Mouse (Mus musculus): ENCODE measurements around the gene Galnt12.

Gene Galnt12

DNA sequence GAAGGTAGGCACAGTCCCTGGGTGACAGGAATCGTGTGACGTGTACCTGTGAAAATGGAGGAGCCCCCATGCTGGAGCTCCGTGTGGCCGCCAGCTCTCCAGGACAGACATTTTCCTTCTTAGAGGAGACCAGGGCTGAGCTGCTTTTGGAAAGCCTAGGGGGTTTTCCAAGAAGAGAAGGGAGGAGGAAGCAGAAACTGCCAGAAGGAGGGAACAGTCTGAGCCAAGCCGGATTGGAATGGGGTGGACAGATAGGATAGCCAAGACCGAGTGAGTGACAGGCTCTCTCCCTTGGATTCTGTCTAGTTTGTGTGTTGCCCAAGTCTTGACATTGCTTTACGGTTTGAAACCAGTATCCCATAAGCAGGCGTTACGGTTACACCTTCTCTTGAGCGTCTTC lies 11.9 kb downstream of the Galnt12 start:
- no peak for DNase-seq

DNA sequence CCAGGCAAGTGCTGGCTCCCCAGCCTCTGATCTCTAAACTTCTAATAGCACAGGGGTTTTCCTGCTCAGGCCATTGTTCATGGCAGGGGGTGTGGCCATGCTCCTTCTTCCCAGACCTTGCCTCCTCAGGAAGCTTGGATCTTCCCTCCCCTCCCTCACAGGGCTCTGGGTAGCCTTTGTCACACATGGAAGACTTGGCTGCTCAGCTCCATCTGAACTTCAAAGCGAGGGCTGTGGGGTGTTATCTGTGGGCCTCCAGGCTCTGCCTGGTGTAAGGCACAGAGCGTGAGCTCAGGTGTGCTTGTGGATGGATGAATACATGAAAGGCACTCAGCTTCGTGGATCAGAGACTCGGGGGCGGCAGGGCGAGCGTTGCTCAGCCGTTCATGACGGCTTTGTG lies 20.2 kb downstream of the Galnt12 start:
- DNase-seq: no peak

DNA sequence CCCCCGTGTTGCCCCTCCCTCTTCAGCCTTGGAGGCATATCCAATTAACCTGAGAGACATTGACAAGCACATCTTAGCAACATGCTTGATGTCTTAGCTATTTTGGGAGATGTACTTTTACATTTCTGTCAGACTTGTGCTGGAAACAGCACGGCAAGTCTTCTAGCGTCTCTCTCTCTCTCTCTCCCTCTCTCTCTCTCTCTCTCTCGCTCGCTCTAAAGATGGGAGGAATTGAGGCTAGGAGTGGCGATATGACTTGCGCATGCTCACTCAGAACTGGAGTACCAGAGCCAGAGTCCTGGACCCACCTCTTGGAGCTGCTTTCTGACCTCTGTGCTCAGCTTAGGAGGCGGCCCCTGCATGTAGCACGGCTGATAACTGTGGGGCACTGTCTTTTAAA lies 20.9 kb downstream of the Galnt12 start:
- no peak for DNase-seq

DNA sequence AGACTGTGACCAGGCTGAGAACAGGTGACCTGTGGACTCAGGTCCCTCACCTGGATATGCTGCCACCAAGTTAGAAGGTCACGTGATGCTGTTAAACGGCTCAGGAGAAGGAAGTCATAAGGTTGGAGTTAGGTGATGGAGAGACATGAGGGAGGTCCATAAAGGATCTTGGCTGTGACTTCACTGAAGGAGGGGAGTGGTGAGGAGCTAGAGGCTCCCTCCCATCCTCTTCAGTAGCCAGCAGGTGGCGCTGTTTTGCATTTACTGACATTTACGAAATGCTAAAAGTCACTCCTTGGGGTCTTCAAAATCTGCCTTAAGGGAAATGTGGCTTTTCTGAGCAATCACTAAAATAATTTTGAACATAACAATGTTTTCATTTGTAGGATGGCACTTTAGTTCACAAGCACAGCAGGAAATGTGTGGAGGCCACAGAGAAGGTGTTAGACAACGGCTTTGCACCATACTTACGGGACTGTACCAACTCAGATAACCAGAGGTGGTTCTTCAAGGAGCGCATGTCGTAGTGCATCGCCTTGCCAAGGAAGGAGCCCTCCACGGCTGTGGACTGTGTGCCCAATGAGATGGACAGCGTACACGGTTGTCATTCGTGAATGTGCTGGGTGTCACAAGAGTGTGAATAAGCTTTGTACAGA lies 30.5 kb downstream of the Galnt12 start:
- DNase-seq: peak; percentile 25

DNA sequence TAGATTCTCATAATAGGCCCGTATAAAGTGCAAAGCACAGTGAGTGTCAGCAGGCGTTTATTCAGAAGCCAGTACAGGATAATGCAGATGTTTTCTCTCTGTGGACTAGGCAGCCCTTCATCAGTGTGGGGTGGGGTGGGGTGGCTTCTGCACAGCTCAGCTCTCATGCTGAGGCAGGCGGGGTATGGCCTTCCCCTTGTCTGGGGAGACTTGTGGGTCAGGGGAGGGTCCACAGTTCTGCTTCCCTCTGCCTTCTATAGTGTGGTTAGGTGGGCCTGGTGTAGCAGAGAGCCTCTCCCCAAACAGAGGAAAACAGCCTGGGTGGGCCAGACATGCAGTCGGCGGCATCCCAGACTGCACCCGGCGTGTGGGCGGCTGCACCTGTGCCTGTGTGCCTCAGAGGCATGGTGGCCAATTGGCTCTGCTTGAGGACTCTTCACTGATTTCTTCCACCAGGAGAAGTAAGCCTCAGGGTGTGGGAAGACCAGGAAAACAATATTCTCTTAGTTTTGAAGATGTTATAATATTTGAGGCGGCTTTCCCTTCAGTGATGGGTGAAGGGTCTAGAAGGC lies 32.5 kb downstream of the Galnt12 start:
- no peak for DNase-seq

DNA sequence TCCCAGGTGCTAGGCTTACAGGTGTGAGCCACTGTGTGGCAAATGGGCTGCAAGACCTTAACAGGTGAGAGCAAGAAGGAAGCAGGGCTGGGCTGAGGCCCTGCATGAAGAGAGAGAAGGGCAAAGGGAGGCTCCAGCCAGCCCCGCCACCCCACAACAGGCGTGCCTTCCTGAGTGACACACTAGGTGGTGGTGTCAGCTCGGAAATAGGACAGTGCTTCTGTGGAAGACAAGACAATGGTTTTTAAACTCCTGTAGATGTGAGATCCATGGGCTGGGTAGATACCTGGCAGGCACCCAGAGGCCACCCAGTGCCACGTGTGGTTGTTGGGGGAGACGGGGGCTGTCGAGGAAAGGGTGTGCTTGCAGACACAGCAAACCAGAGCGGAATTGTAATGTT lies 36.8 kb downstream of the Galnt12 start:
- no peak for DNase-seq

DNA sequence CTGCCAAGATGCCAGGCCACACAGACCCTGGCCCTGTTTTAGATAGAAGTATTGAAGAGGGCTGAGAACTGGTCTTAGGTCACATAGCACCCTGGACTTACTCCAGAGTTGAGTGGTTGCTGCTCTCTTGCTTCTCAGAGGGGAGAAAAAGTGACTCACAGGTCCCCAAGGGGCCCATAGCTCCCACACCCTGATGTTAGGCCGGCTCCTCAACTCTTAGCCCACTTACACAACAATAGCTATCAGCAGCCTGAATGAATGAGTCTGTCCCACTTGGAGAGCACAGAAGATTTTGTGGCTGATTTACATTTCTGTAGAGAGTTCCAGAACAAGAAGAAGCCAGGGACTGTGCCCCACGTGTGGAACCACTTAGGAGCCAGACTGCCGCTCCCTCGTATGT lies 37.9 kb downstream of the Galnt12 start:
- no peak for DNase-seq

DNA sequence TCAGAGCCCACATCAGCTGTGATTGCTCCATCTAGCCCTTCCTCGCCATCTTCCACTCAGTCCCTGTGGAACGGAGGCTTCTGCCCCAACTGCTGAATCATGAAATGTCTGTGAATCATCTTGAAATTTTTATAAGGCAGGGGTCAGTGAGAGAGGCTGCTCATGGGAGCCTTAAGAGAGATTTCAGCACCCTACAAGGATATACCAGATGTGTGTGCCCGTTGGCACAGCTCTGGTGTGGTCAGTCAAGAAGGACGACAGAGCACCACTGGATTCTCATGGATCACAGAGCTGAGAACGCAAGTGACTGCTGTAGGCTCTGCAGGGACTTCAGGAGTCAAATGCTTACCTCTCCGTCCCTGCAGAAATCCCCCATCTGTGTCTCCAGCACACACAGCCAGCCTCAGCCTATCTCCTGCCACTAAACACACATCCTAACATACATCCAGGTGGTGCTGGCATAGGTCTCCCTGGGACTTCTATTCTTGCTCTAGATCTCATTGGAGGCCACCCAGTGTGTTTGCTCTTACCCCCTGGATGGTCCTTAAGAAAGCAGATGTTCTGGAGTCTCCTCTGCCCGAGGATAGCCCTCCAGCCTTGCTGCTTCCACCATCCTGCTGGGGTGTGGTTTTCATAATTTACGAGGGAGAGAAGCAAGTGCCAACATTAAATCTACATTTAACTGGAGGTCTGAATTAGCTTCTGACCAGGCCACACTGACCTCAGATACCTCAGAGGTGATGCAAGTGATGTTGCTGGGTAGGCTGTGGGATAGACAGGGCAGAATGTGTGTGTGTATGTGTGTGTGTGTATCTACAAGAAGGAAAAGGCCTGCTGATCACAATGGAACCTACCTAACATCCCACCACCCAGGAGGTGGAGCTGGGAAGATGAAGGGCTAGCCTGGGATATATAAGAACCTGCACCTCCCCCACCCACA lies 38.7 kb downstream of the Galnt12 start:
- no peak for DNase-seq

DNA sequence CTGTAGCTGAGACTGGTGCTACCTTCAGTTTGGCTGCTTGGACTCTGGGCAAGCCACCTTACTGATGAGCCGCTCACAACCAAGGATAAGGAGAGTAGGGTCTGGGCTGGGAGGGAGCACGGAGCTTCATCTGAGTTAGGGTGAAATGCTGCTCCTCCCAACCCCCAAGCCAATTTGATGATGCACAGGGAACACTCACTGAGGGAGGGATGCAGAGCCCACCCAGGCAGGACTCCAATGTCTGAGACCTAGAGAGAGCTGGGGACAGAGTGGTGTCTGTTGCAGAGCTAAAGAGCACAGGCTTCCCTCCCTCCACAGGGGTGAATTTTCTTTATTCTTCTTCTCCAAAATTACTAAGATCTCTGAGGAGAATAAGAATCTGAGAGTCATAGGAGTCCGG lies 40.2 kb downstream of the Galnt12 start:
- DNase-seq: no peak

DNA sequence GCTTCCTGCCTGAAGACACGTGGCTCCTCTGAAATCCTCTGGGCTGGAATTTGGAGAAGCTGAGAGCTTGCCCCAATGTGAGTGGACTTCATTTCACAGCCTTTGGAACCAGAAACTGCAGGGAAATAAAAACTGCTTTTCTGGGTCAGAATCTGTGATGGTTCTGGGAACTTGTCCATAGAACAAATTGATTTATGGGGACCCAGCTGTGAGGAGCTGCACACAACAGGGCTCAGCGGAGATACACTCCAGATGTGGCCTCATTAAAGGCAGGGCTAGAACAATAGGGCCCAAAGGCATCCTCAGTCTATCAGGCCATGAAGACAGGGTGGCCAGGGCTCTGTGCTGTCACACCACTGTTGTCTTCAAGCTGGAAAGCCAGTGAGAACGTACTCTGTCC lies 40.7 kb downstream of the Galnt12 start:
- DNase-seq: no peak

DNA sequence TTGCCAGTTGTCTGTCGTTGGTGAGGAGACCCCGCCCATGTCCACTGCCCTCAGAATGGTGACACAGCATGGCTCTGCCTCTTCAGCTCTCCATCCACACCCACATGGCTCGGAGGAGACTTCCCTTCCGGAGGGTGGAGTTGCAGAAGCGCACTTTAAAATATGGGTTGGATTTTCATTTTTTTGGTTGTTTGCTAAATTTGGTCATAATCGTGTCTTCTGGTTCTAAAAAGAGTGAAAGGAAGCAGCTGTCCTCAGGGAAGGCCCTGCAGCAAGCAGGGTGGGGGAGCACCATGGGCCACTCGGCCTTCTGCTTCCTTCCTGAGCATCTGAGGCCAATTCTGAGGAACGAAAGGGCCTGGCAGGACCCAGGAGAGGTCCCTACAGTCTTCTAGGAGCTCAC lies 45.0 kb downstream of the Galnt12 start:
- DNase-seq: no peak

DNA sequence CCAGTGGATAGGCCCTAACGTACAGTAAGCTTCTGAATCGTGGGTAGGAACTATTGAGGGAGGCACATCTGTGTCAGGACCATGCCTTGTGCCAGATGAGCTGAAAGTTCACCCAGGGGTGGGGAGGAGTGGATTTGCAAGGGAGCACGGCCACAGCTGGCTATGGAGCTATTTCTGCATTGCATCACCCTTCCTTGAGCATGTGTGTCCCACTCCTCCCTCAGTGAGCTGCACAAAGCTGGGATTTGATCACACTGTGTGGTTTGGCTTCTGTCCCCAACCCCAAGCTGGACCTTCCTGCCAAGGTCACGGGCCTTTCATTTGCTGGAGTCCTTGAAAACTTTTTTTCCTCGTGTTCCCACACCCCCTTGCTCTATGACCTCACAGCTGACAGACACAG lies 45.8 kb downstream of the Galnt12 start:
- no peak for DNase-seq

DNA sequence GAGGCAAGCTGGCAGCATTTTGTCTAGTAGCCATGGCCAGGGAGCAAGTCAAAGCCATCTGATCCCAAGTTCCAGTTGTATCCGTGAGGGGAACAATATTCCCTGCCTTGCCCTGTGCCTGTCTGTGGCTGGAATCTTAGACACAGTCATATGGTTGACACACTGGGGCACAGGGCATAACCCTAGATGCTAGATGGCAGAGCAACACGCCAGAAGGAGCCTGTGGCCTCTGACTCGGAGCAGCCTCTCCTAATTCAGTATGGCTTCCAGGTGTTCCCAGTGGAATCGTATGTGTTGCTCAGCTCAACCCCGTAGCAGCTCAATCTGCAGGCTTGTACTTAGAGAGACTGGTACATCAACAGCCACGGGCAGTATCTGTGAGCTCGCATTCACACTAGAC lies 46.7 kb downstream of the Galnt12 start:
- DNase-seq: no peak

DNA sequence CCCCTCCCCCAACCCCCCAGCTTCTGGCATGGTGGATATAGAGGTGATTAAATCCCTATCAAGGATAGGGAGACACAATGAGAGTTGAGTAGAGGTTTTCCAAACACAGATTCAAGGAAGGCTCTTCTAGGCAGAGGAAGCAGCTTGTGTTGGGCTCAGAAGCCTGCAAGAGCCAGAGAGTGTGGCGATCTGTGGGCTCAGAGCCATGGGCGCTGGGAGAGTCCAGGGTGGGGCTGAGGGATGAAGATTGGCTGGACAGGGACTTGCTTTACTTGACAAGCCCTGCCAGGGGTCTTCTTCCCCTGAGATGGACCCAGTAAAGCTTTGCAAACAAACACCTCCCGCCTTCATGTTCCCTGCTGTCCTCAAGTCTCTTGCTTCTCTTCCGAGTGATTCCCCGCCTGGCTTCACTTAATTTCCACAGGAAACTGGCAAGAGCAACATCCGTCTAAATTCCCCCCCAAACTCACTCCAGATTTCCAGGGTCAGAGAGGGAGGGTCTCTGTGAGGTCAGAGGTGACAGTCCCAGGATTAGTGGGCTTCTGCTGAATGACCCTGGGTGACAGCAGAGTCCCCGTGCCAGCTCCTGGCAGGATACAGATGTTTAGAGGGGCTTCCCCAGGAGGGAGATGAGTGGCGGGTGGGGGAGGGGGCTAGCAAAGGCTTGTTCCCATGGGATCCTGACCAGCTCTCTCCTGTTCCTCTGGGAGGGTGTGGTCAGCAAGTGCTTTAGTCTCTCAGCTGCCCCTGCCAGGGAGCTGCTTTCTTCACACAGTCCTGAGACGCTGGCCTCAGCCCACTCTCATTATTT lies 47.5 kb downstream of the Galnt12 start:
- no peak for DNase-seq

DNA sequence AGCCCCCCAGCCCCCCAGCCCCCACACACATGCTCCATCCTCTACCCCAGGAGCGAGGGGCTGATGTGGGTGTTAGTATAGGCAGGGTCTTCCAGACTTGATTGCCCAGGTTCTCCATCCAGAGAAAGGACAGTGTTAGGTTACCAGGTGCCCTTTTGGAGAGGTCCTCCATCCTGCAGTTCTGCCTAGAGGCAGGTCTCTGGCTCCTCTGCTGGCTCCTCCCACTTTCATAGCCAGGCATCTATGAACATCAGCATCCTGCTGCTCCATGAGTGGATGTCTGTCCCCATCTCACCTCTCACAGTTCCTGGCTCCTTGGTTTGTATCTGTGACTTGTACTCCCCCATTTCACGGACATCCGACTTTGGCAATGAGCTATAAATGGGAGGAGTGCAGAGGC lies 48.6 kb downstream of the Galnt12 start:
- DNase-seq: no peak

DNA sequence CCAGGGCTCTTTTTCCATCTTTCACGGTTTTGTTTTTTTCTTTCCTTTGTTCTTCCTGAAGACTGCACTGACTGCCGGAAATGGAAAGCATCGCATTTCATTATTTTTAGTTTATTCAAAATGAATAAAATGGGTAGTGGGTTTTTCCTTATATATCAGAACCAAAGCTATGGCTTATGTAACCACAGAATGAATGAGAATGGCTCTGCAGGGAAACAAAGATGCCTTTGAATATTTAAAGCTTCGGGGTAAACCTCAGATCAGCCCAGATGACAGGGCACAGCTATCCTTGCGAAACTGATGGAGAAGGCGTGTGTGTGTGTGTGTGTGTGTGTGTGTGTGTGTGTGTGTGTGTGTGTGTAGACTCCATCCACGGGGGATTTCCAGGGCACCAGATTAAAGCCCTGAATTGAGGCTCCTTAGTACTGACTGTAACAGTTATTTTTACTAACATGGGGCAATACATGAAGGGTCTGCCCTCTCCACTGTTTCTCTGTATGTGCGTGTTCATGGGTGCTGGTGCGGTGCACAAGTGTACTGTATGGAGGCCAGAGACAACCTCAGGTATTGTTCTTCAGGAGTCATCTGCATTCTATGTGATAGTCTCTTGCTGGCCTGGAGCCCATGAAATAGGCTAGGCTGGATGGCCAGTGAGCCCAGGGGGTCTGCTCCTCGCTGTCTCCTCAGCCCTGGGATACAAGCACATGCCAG lies 49.9 kb downstream of the Galnt12 start:
- DNase-seq: no peak

DNA sequence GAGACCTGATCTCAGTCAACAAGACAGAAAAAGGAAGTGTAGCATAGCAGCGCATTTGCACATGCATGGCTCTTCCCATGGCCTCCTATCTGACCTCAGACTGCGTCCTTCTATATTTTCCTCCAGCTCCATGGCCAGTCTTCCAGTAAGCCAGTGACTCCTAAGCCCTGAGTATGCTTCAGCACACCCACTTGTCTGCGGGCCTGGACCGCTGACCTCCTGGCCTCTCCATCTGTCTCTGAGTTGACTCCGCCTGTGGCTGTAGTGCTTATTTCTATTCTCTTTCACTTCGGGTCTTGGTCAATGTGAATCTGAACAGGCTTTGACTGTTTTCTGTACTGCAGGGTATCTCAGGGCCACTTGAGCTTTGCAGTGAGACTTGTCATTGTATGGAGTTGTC lies 52.1 kb downstream of the Galnt12 start:
- no peak for DNase-seq

DNA sequence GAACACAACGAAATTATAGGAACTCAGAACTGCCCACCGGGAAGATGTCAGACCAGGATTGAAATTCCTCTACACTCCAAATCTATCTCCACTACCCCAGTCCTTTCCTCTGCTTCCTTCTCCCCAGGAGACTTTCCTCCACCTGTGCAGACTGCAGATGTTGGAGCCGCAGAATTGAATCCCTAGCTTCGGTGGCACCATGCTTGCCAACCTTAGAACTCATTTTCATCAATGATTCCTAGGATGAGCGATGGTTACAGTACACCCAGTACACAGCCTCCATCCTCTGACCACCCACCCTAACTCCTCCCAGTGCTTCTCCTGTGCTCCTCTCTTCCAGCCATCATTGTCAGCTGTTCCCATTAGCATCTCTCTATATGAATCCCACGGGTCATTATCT lies 53.6 kb downstream of the Galnt12 start:
- DNase-seq: no peak

DNA sequence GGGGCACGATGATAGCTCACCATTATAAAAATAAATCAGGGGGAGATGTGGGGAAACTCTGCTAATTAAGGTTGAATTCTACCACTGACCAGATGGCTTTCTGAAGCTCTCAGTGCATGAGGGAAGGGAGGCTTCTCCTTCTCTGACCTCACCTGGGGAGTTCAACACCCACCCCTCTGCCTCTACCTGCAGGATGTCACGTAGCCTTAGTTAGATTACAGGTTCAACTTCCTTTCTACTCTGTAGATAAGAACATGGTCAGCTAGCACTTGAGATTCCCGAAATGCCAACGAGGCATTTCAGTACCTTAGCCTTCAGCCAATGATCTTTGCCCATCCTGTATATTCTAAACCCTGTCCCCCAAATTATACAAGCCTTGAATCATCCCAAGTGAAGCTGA lies 54.9 kb downstream of the Galnt12 start:
- DNase-seq: no peak

DNA sequence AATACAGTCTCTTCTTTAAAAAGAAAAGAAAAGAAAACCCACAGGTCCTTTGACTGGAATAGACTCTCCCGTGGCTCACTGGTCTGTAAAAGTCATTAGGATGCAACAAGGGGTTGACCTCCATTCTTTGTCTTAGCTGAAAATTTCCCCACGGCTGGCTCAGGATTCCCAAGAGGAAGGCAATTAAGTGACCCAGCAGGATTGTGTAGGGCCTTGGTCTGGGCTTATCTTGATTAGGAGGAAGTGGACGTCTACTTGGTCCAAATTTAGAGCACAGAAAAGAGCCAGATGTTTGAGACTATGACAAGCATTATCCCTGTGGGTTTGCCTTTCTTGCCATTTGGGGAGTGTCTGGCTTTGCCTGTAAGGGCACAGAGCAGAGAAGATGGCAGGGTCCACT lies 58.3 kb downstream of the Galnt12 start:
- DNase-seq: no peak

DNA sequence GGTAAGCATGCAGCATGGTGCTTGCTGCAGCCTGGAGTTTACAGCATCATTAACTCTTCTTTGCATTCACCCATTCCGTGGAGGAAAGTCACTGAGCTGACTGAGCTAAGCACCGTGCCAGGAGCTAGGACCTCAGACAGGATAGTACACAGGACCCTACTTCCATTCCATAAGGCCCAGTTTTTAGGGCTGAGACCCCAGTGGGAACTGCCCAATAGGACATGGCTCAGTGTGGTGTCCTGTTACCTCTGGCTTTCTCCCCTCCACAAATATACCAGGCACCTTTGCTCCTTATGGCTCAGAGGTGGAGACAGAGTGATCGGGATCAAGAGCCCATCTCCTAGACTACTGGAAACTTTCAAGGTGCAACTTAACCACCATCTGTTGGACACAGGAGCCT lies 59.1 kb downstream of the Galnt12 start:
- no peak for DNase-seq

DNA sequence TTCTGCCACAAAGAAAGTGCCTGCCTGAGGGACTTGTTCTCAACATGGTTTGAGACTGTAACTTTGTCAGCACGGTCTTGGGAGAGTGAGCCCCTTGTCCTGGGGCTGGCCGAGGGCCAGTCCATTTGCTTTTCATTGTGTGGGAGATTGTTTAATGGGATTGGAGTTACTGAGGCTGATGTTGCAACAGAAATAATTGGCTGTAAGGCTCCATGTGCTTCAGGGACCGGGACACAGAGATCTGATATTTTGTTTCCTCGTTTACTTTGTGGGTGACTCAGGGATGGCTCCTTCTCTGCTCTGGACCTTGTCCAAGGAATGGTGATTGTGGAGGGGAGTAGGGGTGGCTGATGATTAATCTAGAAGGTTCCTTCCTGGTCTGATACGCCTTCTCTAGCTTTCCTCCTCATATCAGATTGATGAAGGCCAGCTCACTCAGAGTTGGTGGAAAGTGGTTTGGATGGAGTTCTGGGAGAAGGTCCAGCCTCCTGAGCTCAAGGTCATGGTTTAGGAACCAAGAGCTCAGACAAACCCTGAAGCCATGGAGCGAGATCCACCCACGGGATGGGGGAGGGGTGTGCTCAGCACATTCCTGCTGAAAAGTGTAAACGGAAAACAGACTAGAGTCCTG lies 60.0 kb downstream of the Galnt12 start:
- no peak for DNase-seq

Measured in cerebellum, adult 9-10 months (tissue).